Mouse (Mus musculus): ENCODE data around the gene Lin7b. TPM values are rescaled to one million over a fixed set of nuclear protein-coding genes. Genes with fewer than 3 reads are reported as not detected.

Gene Lin7b
- 0.43 and 0.89 TPM in 2 replicates for polyA plus RNA-seq (2014; fragmentation: Nextera tagmentation; extraction: Ambion mirVana)

- ATAC-seq (ENCODE audit: insufficient number of reproducible peaks, low FRiP score, low TSS enrichment, low read depth) (peak; percentile 58), DNase-seq (ENCODE audit: low spot score) (peak; percentile 92)
- peak within 1 kb of the TSS; percentile 47 for H3K4me3 ChIP-seq (ENCODE audit: low read depth, low read length)
- peak within 1 kb of the TSS; percentile 51 for H3K9ac ChIP-seq (ENCODE audit: low read length)
- peaks cover 14% of the 10 kb centered on the region; the same call in 1 of the 2 replicates for H3K4me1 ChIP-seq (ENCODE audit: control insufficient read depth, insufficient read depth, low read length)
- 11% methylated on average over 28 of the region's 28 CpGs for WGBS
- H3K36me3 ChIP-seq (ENCODE audit: control insufficient read depth, insufficient read depth, low read length): peaks cover 8% of the 10 kb centered on the region; the same call in 1 of the 2 replicates
- no peak within 1 kb of the TSS for H3K27ac ChIP-seq (replicated peaks; ENCODE audit: low read depth, low read length)
- peak within 1 kb of the TSS; percentile 60 for H3K4me2 ChIP-seq (ENCODE audit: low read depth, severe bottlenecking)
- no peaks in the 10 kb centered on the region for H3K9me3 ChIP-seq (ENCODE audit: control insufficient read depth, low read length)
- peaks cover 30% of the 10 kb centered on the region for H3K27me3 ChIP-seq (ENCODE audit: control insufficient read depth, insufficient read depth, low read length)
These were observed at the start of gene Lin7b for GRCm38 (mm10) chr7:45370475-45371311. Lin7b (minus strand) TSS chr7:45370583.

- H3K9ac ChIP-seq (ENCODE audit: low read length): 0 out of 2 replicates have a peak overlapping the region, but pooled peaks have one; percentile 30
- H3K27ac ChIP-seq (replicated peaks; ENCODE audit: low read depth, low read length): no peak overlapping the region
- ATAC-seq (ENCODE audit: insufficient number of reproducible peaks, low FRiP score, low TSS enrichment, low read depth) (no peak), DNase-seq (ENCODE audit: low spot score) (peak; percentile 49)
- H3K27me3 ChIP-seq (ENCODE audit: control insufficient read depth, insufficient read depth, low read length): peaks cover 68% of the 10 kb centered on the region
- H3K4me1 ChIP-seq (ENCODE audit: control insufficient read depth, insufficient read depth, low read length): peaks cover 22% of the 10 kb centered on the region
- 0 out of 2 replicates have a peak overlapping the region, but pooled peaks have one; percentile 7 for H3K4me2 ChIP-seq (ENCODE audit: low read depth, severe bottlenecking)
- H3K4me3 ChIP-seq (ENCODE audit: low read depth, low read length): no peak overlapping the region
- H3K9me3 ChIP-seq (ENCODE audit: control insufficient read depth, low read length): no peaks in the 10 kb centered on the region
- 9% methylated on average over 13 of the region's 13 CpGs for WGBS
- H3K36me3 ChIP-seq (ENCODE audit: control insufficient read depth, insufficient read depth, low read length): peaks cover 13% of the 10 kb centered on the region
These were observed 47.6 kb upstream of the Lin7b start for GRCm38 (mm10) chr7:45417962-45418492.

- peaks cover 22% of the 10 kb centered on the region for H3K4me1 ChIP-seq (ENCODE audit: control insufficient read depth, insufficient read depth, low read length)
- H3K4me3 ChIP-seq (ENCODE audit: low read depth, low read length): no peak overlapping the region
- no peaks in the 10 kb centered on the region for H3K36me3 ChIP-seq (ENCODE audit: control insufficient read depth, insufficient read depth, low read length)
- no peak for ATAC-seq (ENCODE audit: insufficient number of reproducible peaks, low FRiP score, low TSS enrichment, low read depth)
- WGBS: 13% methylated on average over 37 of the region's 37 CpGs
- peak overlapping the region; percentile 24; the same call in 1 of the 2 replicates for H3K4me2 ChIP-seq (ENCODE audit: low read depth, severe bottlenecking)
- peaks cover 86% of the 10 kb centered on the region for H3K27me3 ChIP-seq (ENCODE audit: control insufficient read depth, insufficient read depth, low read length)
- DNase-seq (ENCODE audit: low spot score): no peak
- no peak overlapping the region for H3K9ac ChIP-seq (ENCODE audit: low read length)
- H3K9me3 ChIP-seq (ENCODE audit: control insufficient read depth, low read length): no peaks in the 10 kb centered on the region
- H3K27ac ChIP-seq (replicated peaks; ENCODE audit: low read depth, low read length): no peak overlapping the region
These were observed 45.3 kb upstream of the Lin7b start for GRCm38 (mm10) chr7:45415636-45416035.

- Histone ChIP-seq H3K27me3 (ENCODE audit: control insufficient read depth, insufficient read depth, low read length) (peaks cover 88% of the 10 kb centered on the region), H3K4me2 (ENCODE audit: low read depth, severe bottlenecking) (no peak overlapping the region; the same call in 1 of the 2 replicates), H3K9ac (ENCODE audit: low read length) (no peak overlapping the region), H3K27ac (replicated peaks; ENCODE audit: low read depth, low read length) (no peak overlapping the region), H3K36me3 (ENCODE audit: control insufficient read depth, insufficient read depth, low read length) (no peaks in the 10 kb centered on the region), H3K4me3 (ENCODE audit: low read depth, low read length) (no peak overlapping the region), H3K4me1 (ENCODE audit: control insufficient read depth, insufficient read depth, low read length) (peaks cover 16% of the 10 kb centered on the region), H3K9me3 (ENCODE audit: control insufficient read depth, low read length) (no peaks in the 10 kb centered on the region)
- peak; percentile 33 for DNase-seq (ENCODE audit: low spot score)
- no peak for ATAC-seq (ENCODE audit: insufficient number of reproducible peaks, low FRiP score, low TSS enrichment, low read depth)
- WGBS: 39% methylated on average over 12 of the region's 12 CpGs
These were observed 44.4 kb upstream of the Lin7b start for GRCm38 (mm10) chr7:45414740-45415224.

GRCm38 (mm10) chr7:45413864-45414739, 43.7 kb upstream of the Lin7b start:
- Histone ChIP-seq H3K4me1 (ENCODE audit: control insufficient read depth, insufficient read depth, low read length) (peaks cover 16% of the 10 kb centered on the region), H3K9ac (ENCODE audit: low read length) (peak overlapping the region; percentile 55; the same call in 1 of the 2 replicates), H3K27me3 (ENCODE audit: control insufficient read depth, insufficient read depth, low read length) (peaks cover 86% of the 10 kb centered on the region), H3K9me3 (ENCODE audit: control insufficient read depth, low read length) (no peaks in the 10 kb centered on the region), H3K36me3 (ENCODE audit: control insufficient read depth, insufficient read depth, low read length) (no peaks in the 10 kb centered on the region), H3K4me2 (ENCODE audit: low read depth, severe bottlenecking) (peak overlapping the region; percentile 85), H3K4me3 (ENCODE audit: low read depth, low read length) (peak overlapping the region; percentile 49), H3K27ac (replicated peaks; ENCODE audit: low read depth, low read length) (no peak overlapping the region)
- DNase-seq (ENCODE audit: low spot score) (peak; percentile 67), ATAC-seq (ENCODE audit: insufficient number of reproducible peaks, low FRiP score, low TSS enrichment, low read depth) (peak; percentile 49)
- 2% methylated on average over 27 of the region's 27 CpGs for WGBS

- no peak for DNase-seq (ENCODE audit: low spot score)
- Histone ChIP-seq H3K9me3 (ENCODE audit: control insufficient read depth, low read length) (no peaks in the 10 kb centered on the region), H3K4me2 (ENCODE audit: low read depth, severe bottlenecking) (peak within 1 kb of the TSS; percentile 85), H3K9ac (ENCODE audit: low read length) (peak within 1 kb of the TSS; percentile 55; the same call in 1 of the 2 replicates), H3K27me3 (ENCODE audit: control insufficient read depth, insufficient read depth, low read length) (peaks cover 83% of the 10 kb centered on the region), H3K36me3 (ENCODE audit: control insufficient read depth, insufficient read depth, low read length) (no peaks in the 10 kb centered on the region), H3K4me3 (ENCODE audit: low read depth, low read length) (peak within 1 kb of the TSS; percentile 49), H3K4me1 (ENCODE audit: control insufficient read depth, insufficient read depth, low read length) (peaks cover 15% of the 10 kb centered on the region), H3K27ac (replicated peaks; ENCODE audit: low read depth, low read length) (no peak within 1 kb of the TSS)
- WGBS: 2% methylated on average over 38 of the region's 45 CpGs
- peak; percentile 24; the same call in 1 of the 2 replicates for ATAC-seq (ENCODE audit: insufficient number of reproducible peaks, low FRiP score, low TSS enrichment, low read depth)
These were observed 42.9 kb upstream of the Lin7b start, which contains the start of gene Ntf5 for GRCm38 (mm10) chr7:45413113-45413863. Ntf5 (plus strand) TSS chr7:45413695.

GRCm38 (mm10) chr7:45412421-45412820, 42.0 kb upstream of the Lin7b start:
- H3K9ac ChIP-seq (ENCODE audit: low read length): no peak overlapping the region
- peaks cover 85% of the 10 kb centered on the region for H3K27me3 ChIP-seq (ENCODE audit: control insufficient read depth, insufficient read depth, low read length)
- H3K4me2 ChIP-seq (ENCODE audit: low read depth, severe bottlenecking): no peak overlapping the region
- 78% methylated on average over 2 of the region's 2 CpGs for WGBS
- DNase-seq (ENCODE audit: low spot score) (no peak), ATAC-seq (ENCODE audit: insufficient number of reproducible peaks, low FRiP score, low TSS enrichment, low read depth) (no peak)
- H3K4me1 ChIP-seq (ENCODE audit: control insufficient read depth, insufficient read depth, low read length): peaks cover 9% of the 10 kb centered on the region
- no peaks in the 10 kb centered on the region for H3K36me3 ChIP-seq (ENCODE audit: control insufficient read depth, insufficient read depth, low read length)
- H3K9me3 ChIP-seq (ENCODE audit: control insufficient read depth, low read length): no peaks in the 10 kb centered on the region
- H3K4me3 ChIP-seq (ENCODE audit: low read depth, low read length): no peak overlapping the region
- H3K27ac ChIP-seq (replicated peaks; ENCODE audit: low read depth, low read length): no peak overlapping the region
